Mouse (Mus musculus) brown adipose tissue, adult 24 weeks (tissue): Measurements from ENCODE around the gene Cntfr. TPM values are rescaled to one million over a fixed set of nuclear protein-coding genes. Genes with fewer than 3 reads are reported as not detected.

ENCODE experiments used
- H3K27ac ChIP-seq: fragments of 200-500 bp; replicated peaks from 2 replicates; pipeline ENCODE4 v1.5.1; 2012; ENCODE audit warnings: low read depth, mild to moderate bottlenecking, low read length
- H3K4me1 ChIP-seq: fragments of 200-500 bp; 2 replicates; pipeline ENCODE4 v1.6.1; 2012; ENCODE audit warnings: low read length, mixed read lengths; ENCODE audit not compliant: control insufficient read depth, insufficient read depth, insufficient read length
- H3K4me3 ChIP-seq: fragments of 200-500 bp; 2 replicates; pipeline ENCODE4 v1.5.1; 2012; ENCODE audit warnings: low read depth, mild to moderate bottlenecking, low read length, moderate library complexity; ENCODE audit not compliant: insufficient read depth
- polyA plus RNA-seq: library from polyadenylated mRNA; stranded (reverse); fragments of >200 nt; gene quantifications from 2 replicates; pipeline ENCODE4 v1.2.4, GENCODE M21; 2012; ENCODE audit not compliant: missing spikeins, insufficient read depth, insufficient read length

Cntfr gene
- polyA plus RNA-seq, 1 experiment = 8.4 TPM

DNA sequence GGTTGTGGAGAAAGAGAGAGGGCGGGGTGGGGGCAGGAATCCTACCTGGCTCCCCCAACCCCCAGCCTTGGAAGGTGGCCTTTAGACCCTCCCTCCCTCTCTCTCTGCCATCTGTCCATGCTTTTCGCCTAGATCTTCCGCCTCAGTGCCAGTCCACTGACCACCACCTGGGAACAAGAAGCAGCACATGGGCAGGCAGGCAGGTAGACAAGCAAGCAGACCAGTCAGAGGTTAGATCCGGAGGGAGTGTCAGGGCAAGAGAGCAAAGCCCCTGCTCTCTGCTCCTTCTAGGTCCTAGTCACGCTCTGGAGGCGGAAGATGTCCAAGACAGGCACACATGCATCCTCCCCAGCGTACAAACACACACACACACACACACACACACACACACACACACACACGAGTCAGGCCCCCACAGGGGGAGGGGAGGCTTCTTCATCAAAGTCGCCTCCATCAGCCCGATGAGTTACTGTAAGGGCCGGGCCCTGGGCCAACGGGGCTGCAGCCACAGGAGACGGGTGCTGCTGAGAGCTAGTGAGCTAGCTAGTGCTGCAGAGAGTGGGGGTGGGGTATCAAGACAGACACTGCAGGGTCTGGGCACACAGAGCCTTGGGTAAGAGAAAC lies 19.8 kb downstream of the Cntfr start:
- H3K4me3 ChIP-seq = no peak overlapping the region
- H3K27ac ChIP-seq = no peak overlapping the region
- peaks cover 3% of the 10 kb centered on the region; the same call in 1 of the 2 replicates for H3K4me1 ChIP-seq

DNA sequence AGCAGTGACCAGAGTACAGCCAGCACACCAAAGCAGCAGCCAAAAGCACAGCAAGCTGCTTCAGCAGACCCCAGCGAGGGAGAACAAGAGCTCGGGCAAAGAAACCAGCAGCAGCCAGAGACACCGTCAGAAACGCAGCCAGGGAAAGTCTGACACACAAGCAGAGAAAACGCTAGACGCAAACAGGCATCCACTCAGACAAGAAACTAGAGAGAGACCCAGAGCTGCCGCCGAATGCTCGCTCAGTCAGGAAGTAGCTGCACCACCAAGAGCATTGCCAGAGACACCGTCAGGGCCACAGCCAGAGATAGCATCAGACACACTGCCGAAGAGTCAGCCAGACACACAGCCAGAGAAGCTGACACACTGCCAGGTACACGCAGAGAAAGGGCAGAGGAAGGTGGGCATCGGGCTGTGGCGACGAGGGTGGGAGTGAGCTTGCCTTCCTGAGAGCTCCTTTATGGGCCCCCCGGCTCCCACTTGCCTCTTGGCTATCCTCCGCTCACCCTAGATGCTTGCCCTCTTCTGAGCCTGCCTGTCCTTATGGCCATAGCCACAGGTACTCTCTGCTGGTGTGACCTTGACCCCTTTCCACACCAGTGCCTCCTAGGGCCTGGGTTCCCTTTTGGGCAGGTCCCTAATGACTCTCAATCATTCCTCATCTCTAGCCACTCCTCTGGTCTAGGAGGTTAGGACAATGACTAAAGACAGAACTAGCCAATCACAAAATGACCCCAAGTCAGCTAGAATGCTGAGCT lies 20.5 kb downstream of the Cntfr start:
- no peak overlapping the region for H3K27ac ChIP-seq
- no peak overlapping the region for H3K4me3 ChIP-seq
- peaks cover 3% of the 10 kb centered on the region; the same call in 1 of the 2 replicates for H3K4me1 ChIP-seq

DNA sequence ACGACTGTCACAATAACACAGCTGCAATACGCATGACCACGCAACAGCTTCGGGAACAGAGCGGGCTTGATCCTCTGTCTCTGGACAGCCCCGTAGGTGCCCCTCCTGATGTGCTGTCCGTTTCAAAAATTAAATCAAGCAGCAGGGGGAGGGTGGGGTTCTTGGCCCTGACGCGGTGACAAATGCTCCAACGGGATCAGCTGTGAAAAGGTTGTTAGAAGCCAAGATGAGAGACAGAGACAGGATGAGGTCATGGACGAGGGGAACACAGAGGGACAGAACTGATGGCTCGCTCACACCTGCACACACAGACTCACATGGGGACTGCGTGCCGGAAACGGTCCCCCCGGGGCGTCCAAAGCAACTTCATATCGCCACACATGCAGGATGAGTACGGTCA lies 23.7 kb downstream of the Cntfr start:
- H3K27ac ChIP-seq = no peak overlapping the region

DNA sequence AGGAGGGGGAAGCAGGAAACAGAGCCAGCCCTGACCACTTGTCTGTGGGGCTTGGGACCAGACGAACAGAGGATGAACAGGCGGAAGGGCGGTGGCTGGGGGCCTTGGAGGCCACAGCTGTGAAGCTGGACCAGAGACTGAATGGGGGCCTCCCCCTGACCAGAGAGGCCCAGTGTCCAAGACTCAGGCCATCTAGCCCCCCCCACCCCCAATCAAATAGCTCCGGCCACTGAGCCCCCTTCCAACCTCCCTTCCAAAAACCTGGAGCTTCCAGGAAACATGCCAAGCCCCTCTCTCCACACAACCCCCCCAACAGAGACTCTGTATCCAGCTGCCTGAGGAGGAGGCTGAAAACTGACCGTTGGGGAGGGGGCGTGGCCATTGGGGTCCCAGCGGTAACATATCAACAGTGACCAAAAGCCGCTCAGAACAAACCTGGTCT lies 24.3 kb downstream of the Cntfr start:
- no peaks in the 10 kb centered on the region; the same call in 1 of the 2 replicates for H3K4me1 ChIP-seq
- H3K27ac ChIP-seq = no peak overlapping the region
- H3K4me3 ChIP-seq = no peak overlapping the region

More for the DNA sequence above, 23.7 kb downstream of the Cntfr start:
- Histone ChIP-seq H3K4me3 (no peak overlapping the region), H3K4me1 (no peaks in the 10 kb centered on the region; the same call in 1 of the 2 replicates)

DNA sequence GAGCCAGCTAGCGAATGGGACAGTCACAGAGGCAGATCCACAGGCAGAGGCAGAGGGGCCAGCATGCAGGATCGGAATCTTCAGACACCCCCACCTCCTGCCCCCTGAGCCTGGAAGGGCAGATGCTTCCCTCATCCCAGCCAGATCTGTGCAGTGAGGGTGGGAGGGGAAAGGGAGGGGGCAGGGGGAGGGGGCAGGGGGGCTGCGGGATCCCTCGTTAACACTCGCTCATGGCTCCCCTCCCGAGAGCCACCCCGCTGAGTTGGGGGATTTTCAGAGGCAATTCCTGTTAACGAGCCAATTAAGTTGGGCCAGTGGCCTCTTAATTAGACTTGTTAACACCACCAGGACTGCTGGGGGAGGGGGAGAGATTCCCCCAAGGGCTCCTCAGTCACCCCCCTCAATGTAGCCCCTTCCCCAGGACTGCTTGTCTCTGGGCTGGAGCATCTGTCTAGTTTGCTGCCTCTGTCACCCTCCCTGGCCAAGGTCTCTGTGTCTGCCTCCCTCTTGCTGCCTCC lies 24.9 kb downstream of the Cntfr start:
- no peak overlapping the region for H3K4me3 ChIP-seq
- no peak overlapping the region for H3K27ac ChIP-seq
- H3K4me1 ChIP-seq = no peaks in the 10 kb centered on the region; the same call in 1 of the 2 replicates

DNA sequence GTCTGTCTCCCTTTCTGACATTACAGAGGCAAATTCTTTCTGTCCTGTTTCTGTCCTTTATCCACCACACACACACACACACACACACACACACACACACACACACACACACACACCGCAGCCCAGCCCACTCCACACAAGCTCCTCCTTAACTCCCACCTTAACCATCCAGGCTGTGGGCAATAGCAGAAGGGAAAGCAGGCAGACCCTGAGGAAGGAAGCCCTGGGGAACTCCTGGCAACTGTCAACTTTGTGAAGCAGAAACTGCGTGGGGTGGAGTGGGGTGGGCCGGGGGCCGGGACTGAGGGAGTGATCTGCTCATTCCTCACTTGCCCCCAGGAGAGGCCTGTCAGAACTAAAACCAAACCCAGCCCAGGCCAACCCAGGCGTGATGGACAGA lies 25.4 kb downstream of the Cntfr start:
- no peak overlapping the region for H3K4me3 ChIP-seq

DNA sequence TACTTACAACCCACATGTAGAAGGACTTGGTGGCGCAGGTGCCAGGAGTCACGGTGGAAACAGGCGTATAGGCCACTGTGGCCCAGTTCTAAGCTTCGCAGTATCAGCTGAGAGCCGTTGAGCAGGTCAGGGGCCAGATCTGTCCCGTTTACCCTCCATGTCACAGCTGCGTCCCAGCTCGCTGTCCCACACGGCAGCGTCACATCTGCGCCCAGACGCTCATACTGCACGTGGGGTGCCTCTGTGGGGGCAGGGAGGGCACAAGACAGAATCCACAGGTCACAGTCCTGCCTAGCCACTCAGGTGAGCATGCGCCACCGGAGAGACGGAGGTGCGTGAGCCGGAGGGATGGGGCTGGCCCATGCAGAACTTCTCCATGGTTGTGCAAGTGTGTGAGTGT lies 26.1 kb downstream of the Cntfr start:
- no peak overlapping the region for H3K4me3 ChIP-seq
- no peak overlapping the region for H3K27ac ChIP-seq
- H3K4me1 ChIP-seq = no peaks in the 10 kb centered on the region

More for the DNA sequence above, 25.4 kb downstream of the Cntfr start:
- Histone ChIP-seq H3K4me1 (no peaks in the 10 kb centered on the region), H3K27ac (no peak overlapping the region)

DNA sequence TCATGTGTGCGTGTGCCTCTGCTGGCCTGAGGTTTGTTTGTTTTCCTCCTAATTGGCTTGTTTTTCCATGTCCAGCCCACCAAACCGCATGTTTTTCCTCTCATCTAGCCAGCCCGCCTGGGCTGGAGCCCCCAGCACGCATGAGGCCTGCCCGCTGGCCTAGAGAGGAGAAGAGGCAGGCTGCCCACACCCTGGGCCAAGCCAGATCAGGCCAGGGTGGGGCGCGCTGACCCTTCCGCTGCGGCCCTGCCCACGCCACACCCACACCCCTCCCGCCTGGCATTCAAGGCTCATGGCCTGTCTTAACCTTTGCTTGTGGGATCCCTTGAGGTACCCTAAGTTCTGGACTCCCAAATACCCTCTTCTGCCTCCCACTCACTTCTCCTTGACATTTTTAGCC lies 30.2 kb downstream of the Cntfr start:
- Histone ChIP-seq H3K27ac (no peak overlapping the region), H3K4me3 (no peak overlapping the region), H3K4me1 (no peaks in the 10 kb centered on the region; the same call in 1 of the 2 replicates)

DNA sequence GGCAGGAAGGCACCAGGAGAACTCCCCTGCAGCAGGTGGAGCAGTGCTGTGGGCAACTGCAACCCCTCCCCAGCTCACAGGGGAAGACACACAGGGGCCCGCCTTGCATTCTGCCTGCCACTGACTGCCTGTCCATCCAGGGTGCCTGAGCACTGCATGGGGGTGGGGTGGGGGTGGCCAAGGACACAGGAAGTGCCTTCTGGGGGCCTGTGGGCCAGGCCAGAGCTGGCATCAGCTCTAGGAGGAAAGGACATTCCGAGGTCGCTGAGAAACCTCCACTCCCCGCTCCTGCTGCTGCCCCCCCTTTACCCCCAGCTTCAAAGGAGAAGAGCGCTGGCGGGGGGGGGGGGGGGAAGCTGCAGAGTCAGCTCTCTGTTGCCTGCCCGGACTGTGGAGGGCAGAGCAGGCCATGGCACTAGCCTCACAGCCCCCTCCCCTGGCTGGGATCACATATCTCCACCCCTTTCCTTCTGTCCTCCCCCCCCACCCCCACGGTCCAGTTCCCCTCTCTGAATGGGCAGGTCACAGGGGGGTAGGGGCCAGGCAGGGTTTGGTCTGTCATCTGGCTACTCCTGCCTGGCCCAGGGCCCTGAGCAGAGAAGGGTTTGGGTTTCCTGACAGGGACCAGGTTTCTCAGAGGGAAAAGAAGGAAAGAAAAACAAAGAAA lies 31.7 kb downstream of the Cntfr start:
- Histone ChIP-seq H3K4me1 (no peaks in the 10 kb centered on the region; the same call in 1 of the 2 replicates), H3K27ac (no peak overlapping the region), H3K4me3 (no peak overlapping the region)

DNA sequence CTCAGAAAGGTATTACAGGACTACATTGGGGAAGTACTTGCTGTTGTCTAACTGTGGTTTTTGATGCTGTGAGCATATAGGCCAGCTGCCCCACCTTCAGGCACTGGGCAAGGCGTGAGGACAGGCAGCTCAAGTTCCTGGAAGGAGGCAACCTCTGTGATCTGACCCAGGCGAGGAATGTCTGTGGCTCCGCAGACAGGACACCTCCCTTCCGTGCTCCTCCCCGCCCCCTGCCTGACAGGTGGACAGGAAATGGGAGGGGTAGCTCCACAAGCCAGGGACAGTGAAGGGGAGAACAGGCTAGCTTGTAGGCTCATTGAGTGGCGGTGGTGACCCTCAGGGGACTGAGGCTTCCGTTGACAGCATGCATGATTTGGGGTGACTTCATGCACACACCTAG lies 32.4 kb downstream of the Cntfr start:
- no peak overlapping the region for H3K27ac ChIP-seq
- H3K4me3 ChIP-seq = no peak overlapping the region
- H3K4me1 ChIP-seq = no peaks in the 10 kb centered on the region; the same call in 1 of the 2 replicates

DNA sequence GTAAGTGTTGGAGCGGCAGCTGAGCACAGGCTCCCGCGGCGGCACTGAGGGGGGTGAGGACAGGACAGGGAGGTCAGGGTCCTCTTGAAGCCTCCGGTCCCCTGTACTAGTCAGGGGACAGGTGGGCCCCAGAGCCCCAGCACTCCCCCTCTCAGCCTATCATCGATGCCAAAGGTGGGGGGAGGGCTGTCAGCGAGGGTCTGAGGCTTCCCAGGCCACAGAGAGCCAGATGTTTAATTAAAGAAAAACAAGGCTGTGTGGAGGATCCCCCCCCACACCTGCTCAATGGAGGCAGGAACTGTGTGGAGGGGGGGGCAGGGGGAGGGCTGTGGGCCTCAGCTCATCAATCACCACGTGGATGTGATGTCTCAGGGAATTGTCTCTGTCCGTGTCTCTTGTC lies 33.3 kb downstream of the Cntfr start:
- H3K27ac ChIP-seq = no peak overlapping the region

DNA sequence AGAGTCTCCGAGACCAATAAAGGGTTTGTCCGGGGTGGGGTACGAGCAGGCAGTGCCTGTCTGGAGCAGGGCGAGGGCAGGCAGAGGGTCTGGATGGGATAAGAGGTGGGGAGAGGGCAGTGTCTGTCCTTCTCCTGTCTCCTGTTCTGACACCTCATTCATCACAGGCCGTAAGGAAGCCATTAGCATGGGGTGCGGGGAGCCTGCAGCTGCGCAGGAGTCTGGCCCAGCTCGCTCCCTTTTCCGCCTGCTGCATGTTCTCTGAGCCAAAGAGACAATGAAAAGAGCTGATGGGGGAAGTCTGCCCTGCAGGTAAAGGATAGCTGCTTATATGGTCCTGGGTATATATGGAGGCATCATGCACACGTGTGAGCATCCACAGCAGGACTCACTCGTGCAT lies 34.2 kb downstream of the Cntfr start:
- no peak overlapping the region for H3K4me3 ChIP-seq
- no peaks in the 10 kb centered on the region; the same call in 1 of the 2 replicates for H3K4me1 ChIP-seq
- H3K27ac ChIP-seq = no peak overlapping the region

More for the DNA sequence above, 33.3 kb downstream of the Cntfr start:
- no peak overlapping the region for H3K4me3 ChIP-seq
- no peaks in the 10 kb centered on the region; the same call in 1 of the 2 replicates for H3K4me1 ChIP-seq

DNA sequence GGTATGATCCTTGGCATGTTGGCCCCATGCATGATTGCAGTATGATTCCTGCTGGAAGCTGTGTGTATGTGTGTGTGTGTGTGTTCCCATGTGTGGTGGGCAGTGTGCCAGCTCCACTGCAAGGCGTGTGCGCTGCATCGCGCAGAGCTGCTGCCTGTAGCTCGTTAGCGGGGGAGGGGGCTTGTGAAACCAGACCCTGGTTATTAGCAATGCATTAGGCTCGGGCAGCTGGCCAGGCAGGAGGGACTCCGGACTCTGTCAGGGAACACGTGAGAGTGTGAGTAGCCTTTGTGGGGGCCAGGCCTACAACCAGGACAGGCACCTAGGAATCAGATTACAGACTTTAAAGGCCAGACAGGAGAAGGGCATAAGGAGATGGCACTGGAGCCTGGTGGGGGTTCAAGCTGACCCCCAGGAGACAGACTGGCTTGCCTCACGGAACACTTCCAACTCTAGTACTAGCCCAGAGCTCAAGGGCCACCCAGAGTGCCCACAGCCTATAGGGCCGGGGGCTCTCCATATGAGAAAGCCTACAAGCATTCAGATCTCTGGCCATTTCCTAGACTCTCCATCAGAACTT lies 35.9 kb downstream of the Cntfr start:
- no peaks in the 10 kb centered on the region; the same call in 1 of the 2 replicates for H3K4me1 ChIP-seq
- no peak overlapping the region for H3K27ac ChIP-seq
- no peak overlapping the region for H3K4me3 ChIP-seq

DNA sequence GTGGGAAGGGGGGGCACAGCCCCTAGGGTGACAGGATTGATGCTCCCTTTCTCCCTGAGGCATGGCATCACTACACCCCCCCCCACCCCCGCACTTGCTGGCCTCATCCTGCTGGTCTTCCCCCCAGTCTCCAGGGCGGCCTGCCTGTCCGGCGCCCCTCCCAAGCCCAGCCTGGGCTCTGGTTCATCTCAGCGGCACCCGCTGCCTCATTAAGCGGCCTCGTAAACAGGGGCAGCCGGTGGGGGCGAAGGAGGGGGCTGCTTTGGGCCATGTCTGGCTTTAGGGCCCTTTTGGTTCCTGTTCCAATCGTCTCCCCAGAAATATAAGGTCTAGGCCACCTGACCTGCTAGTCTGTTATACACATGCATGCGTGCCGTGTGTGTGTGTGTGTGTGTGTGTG lies 37.3 kb downstream of the Cntfr start:
- Histone ChIP-seq H3K4me1 (no peaks in the 10 kb centered on the region; the same call in 1 of the 2 replicates), H3K4me3 (no peak overlapping the region), H3K27ac (no peak overlapping the region)
